Mouse (Mus musculus) megakaryocyte, embryonic 14.5 days (primary cell): Measurements from ENCODE around the gene Carm1. TPM values are rescaled to one million over a fixed set of nuclear protein-coding genes. Genes with fewer than 3 reads are reported as not detected.

Experiments used
- H3K27me3 ChIP-seq: replicated peaks from 2 replicates; pipeline ENCODE3; 2012; ENCODE audit warnings: inconsistent platforms
- H3K36me3 ChIP-seq: replicated peaks from 2 replicates; pipeline ENCODE3; 2012; ENCODE audit warnings: low read length, inconsistent platforms, mixed read lengths
- H3K4me1 ChIP-seq: 2 replicates; pipeline ENCODE4 v1.6.1; 2012; ENCODE audit warnings: inconsistent platforms
- H3K4me3 ChIP-seq: replicated peaks from 2 replicates; pipeline ENCODE3; 2012; ENCODE audit warnings: moderate library complexity, mild to moderate bottlenecking, inconsistent platforms
- H3K9me3 ChIP-seq: 2 replicates; pipeline ENCODE4 v1.6.1; 2012; ENCODE audit warnings: inconsistent platforms
- FLI1 ChIP-seq: IDR thresholded peaks from 2 replicates; pipeline ENCODE4 v1.6.1; 2012; ENCODE audit warnings: low read length, inconsistent platforms, mixed read lengths
- GATA1 ChIP-seq: IDR thresholded peaks from 3 replicates; pipeline ENCODE4 v1.6.1; 2012; ENCODE audit warnings: mixed read lengths, low read length, inconsistent platforms, borderline replicate concordance
- polyA plus RNA-seq: library from polyadenylated mRNA; stranded (reverse); fragments of >175 nt; gene quantifications from 2 replicates; pipeline ENCODE4 v1.2.3, GENCODE M21; 2012; ENCODE audit warnings: low replicate concordance; ENCODE audit not compliant: insufficient read depth

The Carm1 gene
- polyA plus RNA-seq, result 105 and 143 TPM in 2 replicates

- H3K36me3 ChIP-seq, result peaks cover 25% of the 10 kb centered on the region
- no peaks in the 10 kb centered on the region for H3K27me3 ChIP-seq
- no peaks in the 10 kb centered on the region for H3K9me3 ChIP-seq
- peaks cover 52% of the 10 kb centered on the region for H3K4me1 ChIP-seq
- H3K4me3 ChIP-seq, result peak within 1 kb of the TSS; percentile 98
- TF ChIP-seq FLI1, result no peak
- TF ChIP-seq GATA1, result no peak
These were observed at the start of gene Carm1 for GRCm38 (mm10) chr9:21546789-21547074. Gene Carm1, plus strand, starts transcription at chr9:21546894.

GRCm38 (mm10) chr9:21497050-21497542 lies 49.6 kb upstream of the Carm1 start:
- no peaks in the 10 kb centered on the region for H3K9me3 ChIP-seq
- peaks cover 41% of the 10 kb centered on the region for H3K4me1 ChIP-seq
- no peak overlapping the region for H3K4me3 ChIP-seq
- TF ChIP-seq GATA1 (no peak), FLI1 (no peak)
- H3K36me3 ChIP-seq, result peaks cover 86% of the 10 kb centered on the region
- H3K27me3 ChIP-seq, result no peaks in the 10 kb centered on the region

GRCm38 (mm10) chr9:21497664-21498063 lies 49.0 kb upstream of the Carm1 start:
- peaks cover 86% of the 10 kb centered on the region for H3K36me3 ChIP-seq

GRCm38 (mm10) chr9:21498284-21498902 lies 48.3 kb upstream of the Carm1 start:
- Histone ChIP-seq H3K4me3 (no peak overlapping the region), H3K36me3 (peaks cover 86% of the 10 kb centered on the region)
- TF ChIP-seq FLI1 (no peak), GATA1 (no peak)

More at GRCm38 (mm10) chr9:21497664-21498063, 49.0 kb upstream of the Carm1 start:
- Histone ChIP-seq H3K27me3 (no peaks in the 10 kb centered on the region), H3K4me1 (peaks cover 37% of the 10 kb centered on the region), H3K4me3 (no peak overlapping the region), H3K9me3 (no peaks in the 10 kb centered on the region)
- TF ChIP-seq GATA1 (no peak), FLI1 (no peak)

GRCm38 (mm10) chr9:21503352-21503751 lies 43.3 kb upstream of the Carm1 start:
- H3K4me3 ChIP-seq, result no peak overlapping the region
- H3K36me3 ChIP-seq, result peaks cover 85% of the 10 kb centered on the region
- H3K9me3 ChIP-seq, result no peaks in the 10 kb centered on the region
- H3K4me1 ChIP-seq, result peaks cover 15% of the 10 kb centered on the region; the same call in 1 of the 2 replicates
- no peak for TF ChIP-seq GATA1
- TF ChIP-seq FLI1, result no peak
- H3K27me3 ChIP-seq, result no peaks in the 10 kb centered on the region

More at GRCm38 (mm10) chr9:21498284-21498902, 48.3 kb upstream of the Carm1 start:
- peaks cover 31% of the 10 kb centered on the region for H3K4me1 ChIP-seq
- H3K9me3 ChIP-seq, result no peaks in the 10 kb centered on the region
- H3K27me3 ChIP-seq, result no peaks in the 10 kb centered on the region

- peaks cover 76% of the 10 kb centered on the region for H3K36me3 ChIP-seq
- peaks cover 36% of the 10 kb centered on the region for H3K4me1 ChIP-seq
- TF ChIP-seq GATA1 (no peak), FLI1 (no peak)
- no peaks in the 10 kb centered on the region for H3K9me3 ChIP-seq
- H3K27me3 ChIP-seq, result no peaks in the 10 kb centered on the region
- H3K4me3 ChIP-seq, result no peak overlapping the region
These were observed 40.9 kb upstream of the Carm1 start for GRCm38 (mm10) chr9:21505767-21506166.

- Histone ChIP-seq H3K36me3 (peaks cover 72% of the 10 kb centered on the region), H3K4me1 (peaks cover 43% of the 10 kb centered on the region), H3K4me3 (peak overlapping the region; percentile 5), H3K9me3 (peaks cover 3% of the 10 kb centered on the region), H3K27me3 (no peaks in the 10 kb centered on the region)
- TF ChIP-seq GATA1 (no peak), FLI1 (no peak)
These were observed 38.8 kb upstream of the Carm1 start for GRCm38 (mm10) chr9:21507753-21508430.

- H3K4me3 ChIP-seq, result peak overlapping the region; percentile 93
- peaks cover 71% of the 10 kb centered on the region for H3K36me3 ChIP-seq
- no peaks in the 10 kb centered on the region for H3K27me3 ChIP-seq
- H3K9me3 ChIP-seq, result peaks cover 11% of the 10 kb centered on the region
- H3K4me1 ChIP-seq, result peaks cover 40% of the 10 kb centered on the region
- TF ChIP-seq FLI1, result no peak
- TF ChIP-seq GATA1, result no peak
These were observed 37.8 kb upstream of the Carm1 start for GRCm38 (mm10) chr9:21508871-21509404.

- peaks cover 60% of the 10 kb centered on the region for H3K36me3 ChIP-seq
- TF ChIP-seq GATA1, result no peak
- TF ChIP-seq FLI1, result no peak
- H3K4me1 ChIP-seq, result peaks cover 40% of the 10 kb centered on the region
- H3K27me3 ChIP-seq, result no peaks in the 10 kb centered on the region
- H3K9me3 ChIP-seq, result peaks cover 11% of the 10 kb centered on the region
- peak within 1 kb of the TSS; percentile 93 for H3K4me3 ChIP-seq
These were observed 36.7 kb upstream of the Carm1 start, which contains the start of gene Tmed1 for GRCm38 (mm10) chr9:21509772-21510688. Gene Tmed1, minus strand, starts transcription at chr9:21510252.

GRCm38 (mm10) chr9:21510689-21511015 lies 36.0 kb upstream of the Carm1 start:
- Histone ChIP-seq H3K9me3 (peaks cover 11% of the 10 kb centered on the region), H3K4me3 (peak overlapping the region; percentile 93)
- TF ChIP-seq FLI1, result no peak
- TF ChIP-seq GATA1, result no peak

More at GRCm38 (mm10) chr9:21510689-21511015, 36.0 kb upstream of the Carm1 start:
- Histone ChIP-seq H3K4me1 (peaks cover 45% of the 10 kb centered on the region), H3K27me3 (no peaks in the 10 kb centered on the region), H3K36me3 (peaks cover 54% of the 10 kb centered on the region)
